Mouse (Mus musculus): ENCODE measurements at regions not wholly inside any gene's neighbourhood (a gene's known extent, or its start where the extent isn't known, plus 50 kb on each side); places are given as distances from the start of the nearest gene placed in this dataset.

GRCm38 (mm10) chrX:167052456-167052855 is 156.7 kb downstream of the Tmsb4x start:
- TF ChIP-seq CTCF (IDR thresholded peaks at IDR 0.05; ENCODE audit: low read depth, low read length) (no peak), POLR2A (IDR thresholded peaks at IDR 0.05; ENCODE audit: borderline replicate concordance, low read depth, low read length) (no peak)

All from bone marrow macrophage, adult 2 months (primary cell).